Mouse (Mus musculus): ENCODE measurements at regions not wholly inside any gene's neighbourhood (a gene's known extent, or its start where the extent isn't known, plus 50 kb on each side); places are given as distances from the start of the nearest gene placed in this dataset.

DNA sequence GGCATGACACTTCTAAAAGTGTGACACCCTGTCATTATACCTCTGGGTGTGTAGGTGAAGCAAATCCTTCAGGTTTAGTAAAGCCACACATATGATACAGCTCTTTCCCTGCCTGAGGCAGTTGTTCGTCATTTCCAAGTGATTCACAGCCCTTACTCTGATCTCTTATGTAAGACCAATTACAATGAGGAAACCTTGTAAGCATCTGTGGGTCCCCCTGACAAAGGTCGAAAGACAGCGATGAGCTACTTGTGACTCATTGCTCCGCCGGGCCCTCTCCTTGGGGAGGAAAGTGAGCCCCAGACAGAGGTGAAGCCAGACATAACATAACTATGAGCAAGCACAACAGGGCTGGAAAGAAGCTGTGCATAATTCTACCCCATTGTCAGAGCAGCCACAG is 52.7 kb upstream of the Mast4 start:
- TF ChIP-seq CTCF (IDR thresholded peaks at IDR 0.05; ENCODE audit: borderline replicate concordance, insufficient read depth, low read length) = no peak
- TF ChIP-seq POLR2A (IDR thresholded peaks at IDR 0.05; ENCODE audit: low read depth, low read length) = no peak

Measured in embryonic fibroblast, embryonic 13.5 days (primary cell).